In genomic region chr6:124711824-124712782, GRCm38 (mm10) we compare ENCODE assay signal across 8 mouse cellular contexts. TPM values are rescaled to one million over a fixed set of nuclear protein-coding genes. Genes with fewer than 3 reads are reported as not detected.
DNase-seq lines count a peak whose midpoint lies in the region; ATAC-seq lines count a peak whose summit lies in the region.

Gene Emg1 (minus strand): TSS chr6:124712178.
Gene Phb2 (plus strand): TSS chr6:124712336.

- peaks cover 36% of the 10 kb centered on the region for H3K4me1 ChIP-seq in hindbrain, embryonic 15.5 days (replicated peaks)

- peak within 1 kb of the TSS; percentile 79 for H3K9ac ChIP-seq in hindbrain, embryonic 15.5 days

- peaks cover 35% of the 10 kb centered on the region for H3K36me3 ChIP-seq in hindbrain, embryonic 15.5 days

- H3K9me3 ChIP-seq in hindbrain, embryonic 15.5 days: no peaks in the 10 kb centered on the region

- peak within 1 kb of the TSS; percentile 65 for H3K4me3 ChIP-seq in hindbrain, embryonic 15.5 days

- peak; percentile 97 for DNase-seq in T-cell, adult 2 months (ENCODE audit: low spot score)
- DNase-seq in cerebellum, postnatal 36 days: peak; percentile 96 to 97
- DNase-seq in frontal cortex, postnatal 36 days (ENCODE audit: low spot score in 2 of 2): peak; percentile 98
- DNase-seq in left cerebral cortex, adult 11 months (ENCODE audit: low spot score): peak; percentile 96
- peak; percentile 99 for DNase-seq in lung, postnatal 4 days
- DNase-seq in retina, postnatal 7 days (ENCODE audit: low read depth, low spot score): peak; percentile 98
- DNase-seq in urinary bladder, adult 2 months (ENCODE audit: low spot score): peak; percentile 93

- peak; percentile 97 for ATAC-seq in hindbrain, embryonic 15.5 days (ENCODE audit: low FRiP score, low read depth)

- H3K27ac ChIP-seq in hindbrain, embryonic 15.5 days (replicated peaks): peak within 1 kb of the TSS; percentile 82

- H3K4me2 ChIP-seq in hindbrain, embryonic 15.5 days: peak within 1 kb of the TSS; percentile 94

- under 1% methylated on average over 74 of the region's 76 CpGs for WGBS in hindbrain, embryonic 15.5 days

- H3K27me3 ChIP-seq in hindbrain, embryonic 15.5 days: no peaks in the 10 kb centered on the region

RNA-seq across cellular contexts. Expression of gene Emg1, which starts in this region (rescaled TPM):
- 100.0 and 104 TPM in 2 replicates for polyA plus RNA-seq in hindbrain, embryonic 15.5 days (2015; fragmentation: Nextera tagmentation; extraction: Ambion mirVana)
- 73.3 and 84.5 TPM in 2 replicates for polyA plus RNA-seq in urinary bladder, adult 2 months (2012; rRNA removed)

RNA-seq across cellular contexts. Expression of gene Phb2, which starts in this region (rescaled TPM):
- 260 and 270 TPM in 2 replicates for polyA plus RNA-seq in hindbrain, embryonic 15.5 days (2015; fragmentation: Nextera tagmentation; extraction: Ambion mirVana)
- polyA plus RNA-seq in urinary bladder, adult 2 months (2012; rRNA removed): 111 and 120 TPM in 2 replicates

Comparison
In these comparisons a context has a peak if more than half of its experiments do, and no peak if none do; other contexts are left out.
1. Peak in every context shown above with its lines: DNase-seq, ATAC-seq, H3K4me3 ChIP-seq and H3K27ac ChIP-seq.